Mouse (Mus musculus) heart, adult 2 months (tissue): ENCODE measurements around the gene Zscan22.

Source experiments
- CTCF ChIP-seq: fragments of 200-600 bp; IDR thresholded peaks from 2 replicates; pipeline ENCODE4 v1.8.1; 2022; ENCODE audit warnings: antibody characterized with exemption, mild to moderate bottlenecking, moderate library complexity
- EP300 ChIP-seq: fragments of 200-500 bp; IDR thresholded peaks from 2 replicates; pipeline ENCODE4 v1.6.1; 2011; ENCODE audit warnings: low read depth, low read length, control low read depth; ENCODE audit not compliant: insufficient read depth
- POLR2A ChIP-seq: fragments of 200-500 bp; IDR thresholded peaks from 2 replicates; pipeline ENCODE4 v1.6.1; 2011; ENCODE audit warnings: mild to moderate bottlenecking, low read depth, low read length, control low read depth; ENCODE audit not compliant: insufficient read depth

GRCm38 (mm10) chr7:12921318-12921704, 23.7 kb downstream of the Zscan22 start:
- no peak for TF ChIP-seq POLR2A
- TF ChIP-seq CTCF = no peak
- TF ChIP-seq EP300 = no peak
